Mouse (Mus musculus) heart, adult 2 months (tissue): Measurements from ENCODE around the gene Gm49601.

Experiments
- CTCF ChIP-seq: fragments of 200-600 bp; IDR thresholded peaks from 2 replicates; pipeline ENCODE4 v1.8.1; 2022; ENCODE audit warnings: antibody characterized with exemption, mild to moderate bottlenecking, moderate library complexity
- EP300 ChIP-seq: fragments of 200-500 bp; IDR thresholded peaks from 2 replicates; pipeline ENCODE4 v1.6.1; 2011; ENCODE audit warnings: low read depth, low read length, control low read depth; ENCODE audit not compliant: insufficient read depth
- POLR2A ChIP-seq: fragments of 200-500 bp; IDR thresholded peaks from 2 replicates; pipeline ENCODE4 v1.6.1; 2011; ENCODE audit warnings: mild to moderate bottlenecking, low read depth, low read length, control low read depth; ENCODE audit not compliant: insufficient read depth

GRCm38 (mm10) chr16:18632816-18633215 lies 6.6 kb upstream of the Gm49601 start:
- no peak for TF ChIP-seq CTCF
- TF ChIP-seq POLR2A = no peak
- no peak for TF ChIP-seq EP300
